ENCODE assay signal across 9 mouse cellular contexts in the genomic region with DNA sequence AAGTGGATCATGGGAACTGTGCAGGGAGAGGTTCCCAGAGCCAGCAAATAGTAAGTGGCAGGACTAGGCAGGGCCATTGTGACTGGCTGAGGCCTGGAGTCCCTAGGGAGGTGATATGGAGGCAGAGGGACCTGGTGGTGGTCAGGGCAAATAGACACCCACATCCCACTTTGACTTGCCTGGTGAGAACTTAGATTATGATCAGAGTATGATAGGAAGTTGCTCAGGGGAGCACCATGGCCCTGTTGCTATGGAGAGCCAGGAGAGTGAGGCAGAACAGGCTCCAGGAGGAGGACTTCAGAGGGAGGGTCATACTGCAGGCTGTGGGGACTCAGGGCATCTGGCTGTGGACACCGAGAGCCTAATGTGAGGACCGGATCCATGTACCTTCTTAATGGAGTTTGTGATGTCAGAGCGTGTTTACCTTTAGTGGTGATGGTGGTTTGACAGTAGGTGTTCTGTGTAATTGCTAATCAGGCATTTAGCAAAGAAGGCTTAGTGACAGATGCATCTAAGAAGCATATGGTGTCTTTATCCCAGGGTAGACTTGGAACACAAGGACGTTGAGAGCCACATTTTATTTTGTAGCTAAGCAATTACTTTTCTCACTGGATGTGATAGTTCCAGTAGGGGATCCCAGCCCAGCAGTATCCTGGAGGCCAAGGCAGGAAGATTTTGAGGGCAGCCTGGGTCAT. TPM values are rescaled to one million over a fixed set of nuclear protein-coding genes. Genes with fewer than 3 reads are reported as not detected.
DNase-seq lines count a peak whose midpoint lies in the region; ATAC-seq and TF ChIP-seq lines count a peak whose summit lies in the region.
"Had no signal": no experiment of that assay in that cellular context is flagged by ENCODE, and none has a peak within 500 bp of the region (broad histone marks: within the 10 kb centered on the region; RNA-seq: fewer than 3 reads in every experiment).

No protein-coding gene starts in this region.

- H3K4me2 ChIP-seq in heart, embryonic 11.5 days: no peak overlapping the region
- H3K4me2 ChIP-seq in forebrain, embryonic 16.5 days (ENCODE audit: low read length): no peak overlapping the region
- no peak overlapping the region for H3K4me2 ChIP-seq in liver, embryonic 13.5 days

- ATAC-seq in heart, embryonic 11.5 days (replicated peaks; ENCODE audit: insufficient number of reproducible peaks, low FRiP score, low TSS enrichment): no peak
- no peak for ATAC-seq in forebrain, embryonic 16.5 days
- no peak for ATAC-seq in liver, embryonic 13.5 days (ENCODE audit: low read depth)
- no peak for ATAC-seq in megakaryocyte progenitor cell, adult 5-6 weeks (replicated peaks; ENCODE audit: poor library complexity)

- H3K9ac ChIP-seq in heart, embryonic 11.5 days (ENCODE audit: low read depth, low read length): no peak overlapping the region
- H3K9ac ChIP-seq in forebrain, embryonic 16.5 days (replicated peaks; ENCODE audit: low read depth, low read length): no peak overlapping the region
- no peak overlapping the region for H3K9ac ChIP-seq in liver, embryonic 13.5 days

- H3K27me3 ChIP-seq in heart, embryonic 11.5 days (ENCODE audit: control insufficient read depth, insufficient read depth, low read length): no peaks in the 10 kb centered on the region
- no peaks in the 10 kb centered on the region for H3K27me3 ChIP-seq in E14TG2a.4 (ENCODE audit: insufficient read depth, low read length)
- no peaks in the 10 kb centered on the region for H3K27me3 ChIP-seq in forebrain, embryonic 16.5 days (replicated peaks; ENCODE audit: control insufficient read depth, insufficient read depth, low read length)
- no peaks in the 10 kb centered on the region for H3K27me3 ChIP-seq in liver, embryonic 13.5 days

- DNase-seq in heart, postnatal 4 days: no peak
- DNase-seq in liver, embryonic 13.5 days: no peak
- DNase-seq in frontal cortex, postnatal 10 days (ENCODE audit: low spot score in 2 of 2): no peak
- DNase-seq in left cerebral cortex, postnatal 25 days (ENCODE audit: low spot score in 2 of 2): no peak
- DNase-seq: adrenal gland, postnatal 25 days had no signal

- H3K4me3 ChIP-seq in heart, embryonic 11.5 days (ENCODE audit: low read depth, low read length): no peak overlapping the region
- peak overlapping the region; percentile 10; the same call in 1 of the 2 replicates for H3K4me3 ChIP-seq in E14TG2a.4 (replicated peaks; ENCODE audit: low read length)
- no peak overlapping the region for H3K4me3 ChIP-seq in forebrain, embryonic 16.5 days (replicated peaks; ENCODE audit: low read length)
- H3K4me3 ChIP-seq in liver, embryonic 13.5 days (replicated peaks): no peak overlapping the region

- intact Hi-C loops in left cerebral cortex, postnatal 25 days (cut with DNase I): loop anchor here (2.0 kb wide), 1 partner anchor 17 kb away; no protein-coding TSS in a partner anchor

- H3K36me3 ChIP-seq in heart, embryonic 11.5 days (ENCODE audit: control insufficient read depth, insufficient read depth, low read length): no peaks in the 10 kb centered on the region
- peaks cover 55% of the 10 kb centered on the region for H3K36me3 ChIP-seq in E14TG2a.4 (ENCODE audit: insufficient read depth, low read length)
- no peaks in the 10 kb centered on the region for H3K36me3 ChIP-seq in forebrain, embryonic 16.5 days (ENCODE audit: control insufficient read depth, insufficient read depth)
- 0 out of 2 replicates have a peak, but pooled peaks cover 3% of the 10 kb centered on the region for H3K36me3 ChIP-seq in liver, embryonic 13.5 days

- no peak for TF ChIP-seq CTCF in E14TG2a.4 (conservative IDR thresholded peaks at IDR 0.05; ENCODE audit: low read length)

- peak overlapping the region; percentile 88 for H3K27ac ChIP-seq in heart, embryonic 11.5 days (ENCODE audit: low read depth, low read length)
- peak overlapping the region; percentile 73 for H3K27ac ChIP-seq in forebrain, embryonic 16.5 days (ENCODE audit: low read length)
- H3K27ac ChIP-seq in liver, embryonic 13.5 days: peak overlapping the region; percentile 51

- H3K4me1 ChIP-seq in heart, embryonic 11.5 days (ENCODE audit: control insufficient read depth, insufficient read depth, low read length): peaks cover 56% of the 10 kb centered on the region
- H3K4me1 ChIP-seq in E14TG2a.4 (replicated peaks; ENCODE audit: low read depth, low read length): peaks cover 51% of the 10 kb centered on the region
- H3K4me1 ChIP-seq in forebrain, embryonic 16.5 days (replicated peaks; ENCODE audit: control insufficient read depth, insufficient read depth, low read length): peaks cover 64% of the 10 kb centered on the region
- peaks cover 56% of the 10 kb centered on the region for H3K4me1 ChIP-seq in liver, embryonic 13.5 days (replicated peaks)

- 72% methylated on average over 4 of the region's 4 CpGs for WGBS in heart, embryonic 11.5 days (ENCODE audit: insufficient replicate concordance)
- 55% methylated on average over 4 of the region's 4 CpGs for WGBS in forebrain, embryonic 16.5 days
- 68% methylated on average over 4 of the region's 4 CpGs for WGBS in liver, embryonic 13.5 days (ENCODE audit: insufficient replicate concordance)

- no peaks in the 10 kb centered on the region for H3K9me3 ChIP-seq in heart, embryonic 11.5 days (replicated peaks; ENCODE audit: control insufficient read depth, low read length)
- peaks cover 59% of the 10 kb centered on the region for H3K9me3 ChIP-seq in E14TG2a.4 (ENCODE audit: low read length)
- H3K9me3 ChIP-seq in forebrain, embryonic 16.5 days (ENCODE audit: control insufficient read depth, low read length): no peaks in the 10 kb centered on the region
- no peaks in the 10 kb centered on the region for H3K9me3 ChIP-seq in liver, embryonic 13.5 days (replicated peaks)

RNA-seq across cellular contexts. Expression of gene Trak1, which starts 18.7 kb away (rescaled TPM):
- polyA plus RNA-seq in heart, embryonic 11.5 days (2014; fragmentation: Nextera tagmentation; extraction: Ambion mirVana): 21.3 and 27.2 TPM in 2 replicates
- total RNA-seq in heart, postnatal 4 days (2021): 100 to 1,000 TPM; 288 to 301 TPM
- 85.1 and 92.2 TPM in 2 replicates for polyA plus RNA-seq in forebrain, embryonic 16.5 days (2015; fragmentation: Nextera tagmentation; extraction: Ambion mirVana)
- polyA plus RNA-seq in liver, embryonic 13.5 days (2015; fragmentation: Nextera tagmentation; extraction: Ambion mirVana): 3.6 and 4.8 TPM in 2 replicates
- total RNA-seq in left cerebral cortex, postnatal 25 days (2021): 100 to 1,000 TPM; 240 to 249 TPM
- 30.2 and 33.4 TPM in 2 replicates for total RNA-seq in megakaryocyte progenitor cell, adult 5-6 weeks (2015)
- 21.0 and 24.0 TPM in 2 replicates for total RNA-seq in megakaryocyte progenitor cell, adult 5-6 weeks (2017)

RNA-seq across cellular contexts. Expression of gene Ulk4, which starts 39.1 kb away (rescaled TPM):
- polyA plus RNA-seq in heart, embryonic 11.5 days (2014; fragmentation: Nextera tagmentation; extraction: Ambion mirVana): 101 and 106 TPM in 2 replicates
- 1 to 10 TPM; 2.5 to 2.7 TPM for total RNA-seq in heart, postnatal 4 days (2021)
- 115 and 169 TPM in 2 replicates for polyA plus RNA-seq in forebrain, embryonic 16.5 days (2015; fragmentation: Nextera tagmentation; extraction: Ambion mirVana)
- 37.0 and 43.0 TPM in 2 replicates for polyA plus RNA-seq in liver, embryonic 13.5 days (2015; fragmentation: Nextera tagmentation; extraction: Ambion mirVana)
- 1 to 10 TPM; 7.4 to 9.1 TPM for total RNA-seq in left cerebral cortex, postnatal 25 days (2021)
- total RNA-seq in megakaryocyte progenitor cell, adult 5-6 weeks (2015): 0.25 and 0.68 TPM in 2 replicates
- 2.8 and 4.7 TPM in 2 replicates for total RNA-seq in megakaryocyte progenitor cell, adult 5-6 weeks (2017)

Comparison
In these comparisons a context has a peak if more than half of its experiments do, and no peak if none do; other contexts are left out.
1. RNA of gene Trak1, which starts 18.7 kb away (total RNA-seq): 288 to 301 TPM in heart, postnatal 4 days and 240 to 249 TPM in left cerebral cortex, postnatal 25 days; 21.0 to 33.4 TPM in megakaryocyte progenitor cell, adult 5-6 weeks; every median in the first group is over 4 times any median in the second.
2. Peak in every context shown above with its lines, with median percentiles within 50 percentile points of each other: H3K27ac ChIP-seq.